Mouse (Mus musculus): ENCODE measurements around the gene Rcan3. TPM values are rescaled to one million over a fixed set of nuclear protein-coding genes. Genes with fewer than 3 reads are reported as not detected.

Rcan3 gene
- polyA plus RNA-seq, 1 experiment = 17.7 TPM

DNA sequence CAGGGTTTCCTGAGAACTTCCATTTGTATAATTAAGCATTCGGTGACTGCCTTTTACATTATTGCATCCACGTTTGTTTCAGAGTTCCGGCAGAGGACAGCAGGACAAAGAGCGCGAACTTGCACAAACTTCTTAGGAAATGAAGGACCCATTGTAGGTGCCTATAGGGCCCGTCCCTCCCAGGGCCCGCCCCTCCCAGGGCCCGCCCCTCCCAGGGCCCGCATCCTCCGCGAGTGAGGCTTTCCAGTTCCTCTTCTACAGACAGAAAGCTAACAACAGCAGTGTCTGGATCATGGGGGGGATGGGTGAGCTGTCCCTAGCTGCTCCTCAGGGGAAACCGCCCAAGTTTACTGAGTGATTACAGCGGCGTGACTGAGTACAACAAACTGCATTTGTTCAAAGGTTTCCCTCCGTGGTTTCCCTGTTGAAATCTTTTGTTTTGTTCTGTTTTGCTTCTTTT, 5.6 kb upstream of the Rcan3 start:
- Histone ChIP-seq H3K36me3 (replicated peaks; ENCODE audit: low read length) (no peaks in the 10 kb centered on the region), H3K27me3 (replicated peaks) (no peaks in the 10 kb centered on the region), H3K4me1 (peaks cover 63% of the 10 kb centered on the region), H3K9me3 (no peaks in the 10 kb centered on the region), H3K4me3 (replicated peaks) (peak overlapping the region; percentile 88)
- TF ChIP-seq FLI1 (IDR thresholded peaks at IDR 0.05; ENCODE audit: low read length) = no peak

DNA sequence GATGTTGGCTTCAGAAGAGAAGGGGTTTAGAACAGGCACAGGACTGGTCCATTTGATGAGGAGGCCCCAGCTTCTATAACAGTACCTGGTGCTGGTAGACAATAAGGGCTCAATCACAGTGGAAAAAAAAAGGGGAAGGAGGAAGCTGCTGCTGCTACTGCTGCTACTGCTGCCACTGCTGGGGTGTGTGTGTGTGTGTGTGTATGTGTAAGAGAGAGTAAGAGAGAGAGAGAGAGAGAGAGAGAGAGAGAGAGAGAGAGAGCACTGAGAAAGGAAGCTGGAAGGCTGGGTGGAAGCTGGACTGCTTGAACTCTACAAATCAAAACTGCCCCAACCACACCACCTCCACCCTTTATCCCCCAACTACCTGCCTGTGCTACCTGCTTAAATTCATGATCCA, 4.3 kb upstream of the Rcan3 start:
- Histone ChIP-seq H3K4me1 (peaks cover 68% of the 10 kb centered on the region), H3K4me3 (replicated peaks) (no peak overlapping the region), H3K27me3 (replicated peaks) (no peaks in the 10 kb centered on the region), H3K36me3 (replicated peaks; ENCODE audit: low read length) (no peaks in the 10 kb centered on the region), H3K9me3 (no peaks in the 10 kb centered on the region)
- TF ChIP-seq GATA1 (IDR thresholded peaks at IDR 0.05; ENCODE audit: borderline replicate concordance, low read length) = no peak
- no peak for TF ChIP-seq FLI1 (IDR thresholded peaks at IDR 0.05; ENCODE audit: low read length)

DNA sequence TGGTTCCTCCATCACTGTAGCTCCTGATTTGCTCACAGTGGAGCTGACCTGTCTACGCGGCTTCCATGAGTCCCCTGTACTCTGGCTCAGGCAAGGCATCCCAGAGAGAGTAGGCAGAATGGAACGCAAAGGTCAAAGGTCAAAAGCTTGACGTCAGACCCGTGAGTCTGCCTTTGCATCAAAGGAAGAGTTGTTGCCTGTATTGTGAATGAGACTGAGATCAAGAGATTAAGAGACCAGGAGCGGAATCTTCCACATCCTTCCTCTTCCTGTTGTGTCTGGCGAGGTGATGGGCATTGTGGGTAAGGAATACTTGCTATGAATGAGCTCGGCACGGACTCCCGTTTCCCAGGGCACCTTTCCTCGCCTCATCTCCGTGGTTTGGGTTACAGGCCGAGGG, 2.6 kb upstream of the Rcan3 start:
- no peaks in the 10 kb centered on the region for H3K9me3 ChIP-seq
- peaks cover 83% of the 10 kb centered on the region for H3K4me1 ChIP-seq
- peaks cover 5% of the 10 kb centered on the region for H3K36me3 ChIP-seq (replicated peaks; ENCODE audit: low read length)
- no peaks in the 10 kb centered on the region for H3K27me3 ChIP-seq (replicated peaks)
- no peak for TF ChIP-seq FLI1 (IDR thresholded peaks at IDR 0.05; ENCODE audit: low read length)
- H3K4me3 ChIP-seq (replicated peaks) = no peak overlapping the region

DNA sequence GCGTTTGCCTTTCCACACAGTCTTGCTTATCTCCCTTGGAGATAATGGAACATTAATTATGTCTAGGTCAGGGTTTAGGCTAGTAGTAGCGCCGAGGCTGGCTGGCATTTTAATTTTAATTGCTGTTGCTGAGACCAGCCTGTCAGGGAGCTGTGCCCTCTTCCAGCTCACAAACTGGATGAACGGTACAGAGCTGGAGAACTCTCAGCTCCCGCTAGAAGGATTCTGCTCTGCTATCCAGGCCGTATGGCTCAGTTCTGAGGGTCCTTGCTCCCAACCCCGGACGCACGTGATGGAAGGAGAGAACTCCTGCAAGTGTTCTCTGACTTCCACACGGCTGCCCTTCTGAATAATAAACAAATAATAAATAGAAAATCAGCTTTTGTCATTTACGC, 739 bp upstream of the Rcan3 start:
- H3K36me3 ChIP-seq (replicated peaks; ENCODE audit: low read length) = peaks cover 12% of the 10 kb centered on the region

DNA sequence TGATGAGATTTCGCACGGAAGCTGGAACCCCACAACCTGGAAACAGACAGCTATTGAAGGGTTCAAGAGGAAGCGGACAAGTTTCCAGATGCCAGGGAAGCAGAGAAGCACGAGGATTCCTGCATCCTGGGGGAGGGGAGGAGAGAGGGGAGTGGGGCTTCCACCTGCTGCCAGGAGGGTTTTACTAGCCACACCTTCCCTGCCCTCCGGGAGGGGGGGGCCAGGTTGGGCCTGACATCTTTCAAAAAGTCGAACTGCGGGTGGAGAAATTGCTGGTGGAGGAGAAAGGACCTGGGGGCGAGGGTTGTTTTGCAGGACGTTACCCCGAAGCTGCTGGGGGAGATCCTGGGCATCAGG, 589 bp downstream of the Rcan3 start:
- Histone ChIP-seq H3K9me3 (no peaks in the 10 kb centered on the region), H3K4me3 (replicated peaks) (peak overlapping the region; percentile 96), H3K4me1 (peaks cover 87% of the 10 kb centered on the region), H3K36me3 (replicated peaks; ENCODE audit: low read length) (peaks cover 17% of the 10 kb centered on the region), H3K27me3 (replicated peaks) (no peaks in the 10 kb centered on the region)
- TF ChIP-seq FLI1 (IDR thresholded peaks at IDR 0.05; ENCODE audit: low read length) (no peak), GATA1 (IDR thresholded peaks at IDR 0.05; ENCODE audit: borderline replicate concordance, low read length) (no peak)

More for the DNA sequence above, 739 bp upstream of the Rcan3 start:
- TF ChIP-seq GATA1 (IDR thresholded peaks at IDR 0.05; ENCODE audit: borderline replicate concordance, low read length) (no peak), FLI1 (IDR thresholded peaks at IDR 0.05; ENCODE audit: low read length) (no peak)
- Histone ChIP-seq H3K4me1 (peaks cover 81% of the 10 kb centered on the region), H3K9me3 (no peaks in the 10 kb centered on the region), H3K4me3 (replicated peaks) (peak overlapping the region; percentile 96), H3K27me3 (replicated peaks) (no peaks in the 10 kb centered on the region)

DNA sequence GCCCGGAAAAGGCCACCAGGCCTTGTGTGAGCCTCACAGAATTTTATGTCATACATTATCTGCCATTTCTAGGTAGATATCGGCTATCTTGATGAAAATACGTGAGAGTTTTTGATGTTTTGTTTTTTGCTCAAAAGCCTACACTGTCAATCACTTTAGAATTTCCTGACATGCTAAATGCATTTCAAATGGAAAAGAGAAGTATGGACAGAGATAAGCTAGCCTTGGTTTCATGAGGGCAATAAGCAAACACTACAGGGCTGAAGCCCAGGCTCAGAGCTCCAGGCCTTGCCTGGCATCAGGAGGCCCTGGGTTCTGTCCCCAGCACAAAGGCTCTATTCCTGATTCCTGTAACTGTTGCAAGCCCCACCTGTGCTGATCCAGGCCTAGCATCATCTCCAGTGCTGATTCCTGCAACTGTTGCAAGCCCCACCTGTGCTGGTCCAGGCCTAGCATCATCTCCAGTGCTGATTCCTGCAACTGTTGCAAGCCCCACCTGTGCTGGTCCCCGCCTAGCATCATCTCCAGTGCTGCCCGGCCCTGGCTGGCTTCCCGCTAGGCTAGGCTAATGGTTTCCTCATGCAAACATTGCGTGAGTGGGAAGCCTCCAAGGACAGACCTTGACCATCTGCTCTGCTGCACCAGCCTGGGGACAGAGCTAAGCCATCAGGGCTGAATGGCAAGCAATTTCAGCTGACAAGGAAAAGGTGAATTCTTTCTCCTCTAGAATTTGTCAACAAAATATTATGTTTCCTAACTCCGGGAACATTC, 3.5 kb downstream of the Rcan3 start:
- H3K4me3 ChIP-seq (replicated peaks) = no peak overlapping the region
- no peaks in the 10 kb centered on the region for H3K9me3 ChIP-seq
- peaks cover 40% of the 10 kb centered on the region for H3K36me3 ChIP-seq (replicated peaks; ENCODE audit: low read length)
- peaks cover 80% of the 10 kb centered on the region for H3K4me1 ChIP-seq
- no peak for TF ChIP-seq GATA1 (IDR thresholded peaks at IDR 0.05; ENCODE audit: borderline replicate concordance, low read length)
- TF ChIP-seq FLI1 (IDR thresholded peaks at IDR 0.05; ENCODE audit: low read length) = no peak
- H3K27me3 ChIP-seq (replicated peaks) = no peaks in the 10 kb centered on the region

DNA sequence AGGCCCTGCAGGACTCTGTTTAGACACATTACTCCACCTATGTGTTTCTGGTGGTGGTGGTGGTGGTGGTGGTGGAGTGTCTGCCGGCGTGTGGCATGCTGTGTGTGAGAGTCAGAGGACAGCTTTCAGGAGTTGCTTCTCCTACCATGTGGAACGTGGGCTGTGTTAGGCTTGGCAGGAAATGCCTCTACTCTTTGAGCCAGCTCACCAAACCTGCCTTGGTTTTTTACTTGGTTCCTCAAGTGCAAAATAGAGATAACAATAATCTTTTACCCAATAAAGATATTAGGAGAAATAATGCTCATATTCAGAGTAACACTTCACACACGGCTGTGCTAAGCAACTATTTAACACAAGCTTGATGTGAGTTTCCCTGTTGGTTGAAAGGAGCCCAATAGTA, 4.3 kb downstream of the Rcan3 start:
- TF ChIP-seq GATA1 (IDR thresholded peaks at IDR 0.05; ENCODE audit: borderline replicate concordance, low read length) (no peak), FLI1 (IDR thresholded peaks at IDR 0.05; ENCODE audit: low read length) (no peak)
- Histone ChIP-seq H3K4me1 (peaks cover 72% of the 10 kb centered on the region), H3K27me3 (replicated peaks) (no peaks in the 10 kb centered on the region), H3K4me3 (replicated peaks) (no peak overlapping the region), H3K9me3 (no peaks in the 10 kb centered on the region), H3K36me3 (replicated peaks; ENCODE audit: low read length) (peaks cover 47% of the 10 kb centered on the region)

DNA sequence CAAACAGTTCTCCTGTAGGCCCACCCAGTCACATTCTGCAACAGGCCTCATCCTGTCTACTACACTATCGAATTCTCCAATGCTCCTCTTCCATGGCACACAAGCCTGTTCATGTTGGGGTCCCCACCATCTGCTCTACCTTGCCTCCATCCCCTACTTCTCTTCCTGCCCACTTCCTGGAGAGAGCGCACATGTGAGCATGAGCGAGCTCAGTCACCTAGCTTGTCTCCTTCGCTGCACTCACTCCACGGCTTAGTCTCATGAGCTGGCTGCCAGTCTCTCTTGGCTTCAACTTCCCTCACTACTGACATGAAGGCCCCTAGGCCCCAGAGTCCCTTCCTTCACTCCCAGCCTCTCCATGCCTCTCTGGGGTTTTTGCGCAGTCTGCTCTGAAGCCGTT, 7.1 kb downstream of the Rcan3 start:
- H3K36me3 ChIP-seq (replicated peaks; ENCODE audit: low read length) = peaks cover 72% of the 10 kb centered on the region
- no peaks in the 10 kb centered on the region for H3K27me3 ChIP-seq (replicated peaks)

DNA sequence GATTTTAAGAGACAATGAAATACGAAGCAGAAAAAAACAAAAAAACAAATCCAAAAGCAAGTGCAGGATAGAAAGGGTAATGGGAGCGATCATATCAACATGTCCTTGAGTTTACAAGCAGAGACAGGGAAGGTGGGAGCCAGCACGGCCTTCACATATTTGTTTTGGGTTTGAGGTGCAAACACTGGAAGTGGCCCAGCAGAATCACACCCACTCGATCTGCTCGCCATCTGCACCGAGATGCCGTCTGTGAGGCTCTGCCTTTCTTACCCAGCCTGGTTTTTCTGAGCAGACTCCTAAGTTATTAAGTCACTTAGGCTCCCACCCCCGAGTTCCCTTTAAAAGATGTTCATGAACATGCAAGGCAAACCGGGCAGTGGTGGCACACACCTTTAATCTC, 8.0 kb downstream of the Rcan3 start:
- H3K27me3 ChIP-seq (replicated peaks) = no peaks in the 10 kb centered on the region
- no peak overlapping the region for H3K4me3 ChIP-seq (replicated peaks)
- peaks cover 45% of the 10 kb centered on the region for H3K4me1 ChIP-seq
- H3K36me3 ChIP-seq (replicated peaks; ENCODE audit: low read length) = peaks cover 78% of the 10 kb centered on the region
- H3K9me3 ChIP-seq = no peaks in the 10 kb centered on the region
- no peak for TF ChIP-seq FLI1 (IDR thresholded peaks at IDR 0.05; ENCODE audit: low read length)
- no peak for TF ChIP-seq GATA1 (IDR thresholded peaks at IDR 0.05; ENCODE audit: borderline replicate concordance, low read length)

More for the DNA sequence above, 7.1 kb downstream of the Rcan3 start:
- no peaks in the 10 kb centered on the region for H3K9me3 ChIP-seq
- H3K4me3 ChIP-seq (replicated peaks) = no peak overlapping the region
- H3K4me1 ChIP-seq = peaks cover 52% of the 10 kb centered on the region
- TF ChIP-seq FLI1 (IDR thresholded peaks at IDR 0.05; ENCODE audit: low read length) = no peak

DNA sequence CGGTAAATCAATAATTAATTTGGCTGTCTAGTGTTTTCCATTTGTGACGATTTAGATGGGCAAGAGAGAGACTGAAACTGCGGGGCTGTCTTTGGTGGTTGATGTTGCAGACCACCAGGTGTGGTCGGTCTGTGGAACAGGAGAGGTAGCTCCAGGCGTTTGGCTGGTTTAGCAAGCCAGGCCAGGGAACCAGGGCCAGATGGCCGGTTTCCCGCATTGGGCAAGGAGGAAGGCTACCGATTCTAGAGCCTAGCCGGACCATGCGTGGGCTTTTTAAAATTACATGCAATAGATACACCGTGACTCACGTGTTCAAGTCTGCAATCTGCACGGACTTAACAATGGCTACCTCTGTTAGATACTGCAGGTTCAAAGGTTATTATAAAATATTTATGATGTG, 12.7 kb downstream of the Rcan3 start:
- Histone ChIP-seq H3K4me1 (peaks cover 12% of the 10 kb centered on the region), H3K36me3 (replicated peaks; ENCODE audit: low read length) (peaks cover 97% of the 10 kb centered on the region), H3K27me3 (replicated peaks) (no peaks in the 10 kb centered on the region), H3K9me3 (no peaks in the 10 kb centered on the region), H3K4me3 (replicated peaks) (no peak overlapping the region)
- no peak for TF ChIP-seq FLI1 (IDR thresholded peaks at IDR 0.05; ENCODE audit: low read length)
- TF ChIP-seq GATA1 (IDR thresholded peaks at IDR 0.05; ENCODE audit: borderline replicate concordance, low read length) = no peak

DNA sequence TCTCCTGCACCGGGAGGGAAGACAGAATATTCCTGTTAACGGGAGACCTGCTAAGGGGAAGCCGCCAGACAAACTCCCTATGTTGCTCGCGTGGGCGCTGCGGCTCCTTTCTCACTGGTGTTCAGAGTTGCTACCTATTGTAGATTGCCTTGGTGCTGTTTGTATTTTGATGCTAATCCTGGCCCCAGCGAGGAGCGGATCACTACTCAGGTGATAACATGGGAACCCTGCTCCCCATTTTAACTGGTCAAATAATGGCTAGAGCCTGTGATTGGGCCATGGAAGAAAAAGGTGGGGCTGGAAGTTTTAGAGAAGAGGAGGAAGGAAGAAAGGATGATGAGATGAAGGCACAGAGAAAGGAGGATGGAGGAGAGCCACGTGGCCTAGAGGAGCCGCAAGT, 13.2 kb downstream of the Rcan3 start:
- Histone ChIP-seq H3K27me3 (replicated peaks) (no peaks in the 10 kb centered on the region), H3K36me3 (replicated peaks; ENCODE audit: low read length) (peaks cover 97% of the 10 kb centered on the region), H3K4me3 (replicated peaks) (no peak overlapping the region), H3K9me3 (no peaks in the 10 kb centered on the region), H3K4me1 (peaks cover 18% of the 10 kb centered on the region)
- TF ChIP-seq FLI1 (IDR thresholded peaks at IDR 0.05; ENCODE audit: low read length) = no peak
- TF ChIP-seq GATA1 (IDR thresholded peaks at IDR 0.05; ENCODE audit: borderline replicate concordance, low read length) = no peak

All from megakaryocyte, embryonic 14.5 days (primary cell).